Mouse (Mus musculus): ENCODE results near the gene Banf2.

Gene Banf2

GRCm38 (mm10) chr2:144107810-144108209 lies 75.0 kb downstream of the Banf2 start:
- no peak for DNase-seq

- DNase-seq = no peak
Measured at GRCm38 (mm10) chr2:144108376-144108775, 75.5 kb downstream of the Banf2 start.

- DNase-seq = no peak
Measured at GRCm38 (mm10) chr2:144111966-144112365, 79.1 kb downstream of the Banf2 start.

GRCm38 (mm10) chr2:144112666-144113065 lies 79.8 kb downstream of the Banf2 start:
- no peak for DNase-seq

GRCm38 (mm10) chr2:144118061-144118460 lies 85.2 kb downstream of the Banf2 start:
- DNase-seq = no peak

- DNase-seq = no peak
Measured at GRCm38 (mm10) chr2:144120186-144120823, 87.4 kb downstream of the Banf2 start.

GRCm38 (mm10) chr2:144122068-144122467 lies 89.2 kb downstream of the Banf2 start:
- DNase-seq = no peak
